Mouse (Mus musculus): ENCODE measurements around the gene Fhl2.

DNA sequence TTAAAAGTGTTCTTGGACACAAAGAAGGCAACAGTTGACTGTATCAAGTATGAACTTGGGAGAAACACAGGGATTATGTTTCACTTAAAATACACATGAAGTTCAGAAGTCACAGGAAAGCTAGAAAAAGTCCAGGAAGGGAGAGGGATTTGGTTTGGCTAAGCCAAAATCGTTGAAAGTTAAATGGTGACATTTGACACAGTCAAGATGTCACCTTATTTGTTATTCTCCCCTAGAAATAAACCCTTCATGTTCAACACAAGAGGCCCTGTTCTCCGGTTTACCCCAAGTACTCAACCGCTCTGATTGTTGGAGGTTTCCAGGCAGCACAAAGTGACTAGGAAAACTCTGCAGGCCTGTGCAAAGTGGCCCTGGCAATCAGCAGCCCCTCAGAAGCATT, 18.8 kb upstream of the Fhl2 start:
- no peak for TF ChIP-seq CTCF (IDR thresholded peaks at IDR 0.05; ENCODE audit: low read depth, low read length)
- TF ChIP-seq POLR2AphosphoS5 (IDR thresholded peaks at IDR 0.05; ENCODE audit: insufficient replicate concordance, low read depth, low read length), result no peak

Data from G1E (cell line).